Mouse (Mus musculus): ENCODE results near the gene Bphl.

- no peak for TF ChIP-seq CTCF (IDR thresholded peaks at IDR 0.05; ENCODE audit: borderline replicate concordance, extremely low read depth, insufficient read depth, insufficient read length)
- TF ChIP-seq POLR2A (IDR thresholded peaks at IDR 0.05; ENCODE audit: borderline replicate concordance, extremely low read depth, insufficient read depth, insufficient read length, poor library complexity, severe bottlenecking), result no peak
These were observed 71.8 kb downstream of the Bphl start for GRCm38 (mm10) chr13:34109035-34109676.

All from brain, embryonic 14.5 days (tissue).